ENCODE assay signal across 11 mouse cellular contexts in the genomic region with DNA sequence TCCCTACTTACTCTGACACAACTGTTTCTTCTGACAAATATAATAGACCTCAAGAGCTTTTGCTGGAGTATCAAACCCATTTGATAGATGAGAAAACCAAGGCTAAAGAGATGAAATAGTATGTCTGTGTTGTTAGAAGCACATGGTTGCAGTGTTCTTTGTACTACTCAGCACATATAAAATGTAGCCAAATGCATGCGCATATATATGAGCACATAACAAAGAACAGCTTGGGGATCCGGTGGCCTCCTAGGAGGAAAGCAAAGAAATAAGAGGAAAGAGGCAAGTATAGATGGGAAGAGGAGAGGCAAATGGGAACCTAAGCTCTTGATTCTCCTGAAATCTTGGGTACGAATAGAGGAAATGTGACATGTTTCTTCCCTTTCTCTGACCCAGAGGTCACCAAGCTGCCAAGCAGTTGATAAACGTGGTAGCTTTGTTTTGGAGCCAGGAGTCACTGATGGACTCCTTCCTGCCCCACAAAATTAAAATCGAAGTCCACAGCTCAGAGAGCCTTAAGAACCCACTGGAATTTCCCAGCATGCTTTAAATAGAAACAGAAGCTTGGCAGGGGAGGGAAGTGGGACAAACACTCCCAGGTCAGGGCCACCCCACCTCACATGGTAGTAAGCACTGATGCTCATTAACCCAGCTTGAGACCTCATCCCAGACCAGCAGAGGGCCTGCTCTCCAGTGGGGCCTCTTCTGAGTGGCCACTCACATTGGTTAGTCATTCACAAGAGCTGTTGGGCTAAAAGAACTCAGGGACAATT.
DNase-seq lines count a peak whose midpoint lies in the region; ATAC-seq and TF ChIP-seq lines count a peak whose summit lies in the region.
"Had no signal": no experiment of that assay in that cellular context is flagged by ENCODE, and none has a peak within 500 bp of the region (broad histone marks: within the 10 kb centered on the region; RNA-seq: fewer than 3 reads in every experiment).

No protein-coding gene starts in this region.

- no peaks in the 10 kb centered on the region for H3K9me3 ChIP-seq in hindbrain, embryonic 10.5 days
- H3K9me3 ChIP-seq in hindbrain, embryonic 16.5 days (ENCODE audit: control insufficient read depth, low read length), result no peaks in the 10 kb centered on the region
- no peaks in the 10 kb centered on the region for H3K9me3 ChIP-seq in kidney, embryonic 16.5 days (ENCODE audit: low read length)
- H3K9me3 ChIP-seq: limb, embryonic 12.5 days had no signal

- H3K27me3 ChIP-seq in hindbrain, embryonic 10.5 days (ENCODE audit: insufficient read depth, poor library complexity, severe bottlenecking), result no peaks in the 10 kb centered on the region
- H3K27me3 ChIP-seq in hindbrain, embryonic 16.5 days (replicated peaks; ENCODE audit: control insufficient read depth, insufficient read depth, low read length), result no peaks in the 10 kb centered on the region
- H3K27me3 ChIP-seq in Patski, result no peaks in the 10 kb centered on the region
- H3K27me3 ChIP-seq in kidney, embryonic 16.5 days (ENCODE audit: insufficient read depth, low read length), result no peaks in the 10 kb centered on the region

- peak; percentile 18 for DNase-seq in hindbrain, embryonic 10.5 days (ENCODE audit: low spot score)
- no peak for DNase-seq in Patski (ENCODE audit: low read depth, low spot score)
- DNase-seq in embryo, embryonic 9.5 days (ENCODE audit: extremely low spot score), result peak; percentile 30
- DNase-seq in gastrocnemius, postnatal 4 days (ENCODE audit: low spot score in 2 of 2), result no peak
- DNase-seq in spleen, postnatal 36 days (ENCODE audit: low spot score in 2 of 2), result no peak
- no peak for DNase-seq in left cerebral cortex, postnatal 14 days (ENCODE audit: low spot score in 2 of 2)
- DNase-seq: heart, postnatal 4 days had no signal

- CTCF ChIA-PET in Patski (lab: Charles Lee), result interaction anchor here (0.8 to 1.7 kb wide), 4 partner anchors 10 to 30 kb away, joined by 4 to 6 read pairs (median 4); no protein-coding TSS in a partner anchor

- peak; percentile 28 for TF ChIP-seq CTCF in Patski (IDR thresholded peaks at IDR 0.05)

- H3K9ac ChIP-seq in hindbrain, embryonic 16.5 days (ENCODE audit: low read depth, low read length), result no peak overlapping the region
- H3K9ac ChIP-seq in kidney, embryonic 16.5 days (replicated peaks; ENCODE audit: low read length), result no peak overlapping the region
- H3K9ac ChIP-seq: limb, embryonic 12.5 days had no signal

- ATAC-seq in hindbrain, embryonic 16.5 days, result no peak
- no peak for ATAC-seq in Patski
- ATAC-seq in kidney, embryonic 16.5 days (ENCODE audit: low FRiP score, low TSS enrichment), result peak; percentile 67; the same call in 1 of the 2 replicates

- H3K4me1 ChIP-seq in hindbrain, embryonic 10.5 days (replicated peaks), result peaks cover 14% of the 10 kb centered on the region
- 0 out of 2 replicates have a peak, but pooled peaks cover 2% of the 10 kb centered on the region for H3K4me1 ChIP-seq in hindbrain, embryonic 16.5 days (ENCODE audit: control insufficient read depth, insufficient read depth, low read depth, low read length)
- no peaks in the 10 kb centered on the region for H3K4me1 ChIP-seq in kidney, embryonic 16.5 days (ENCODE audit: insufficient read depth, low read length)

- no peaks in the 10 kb centered on the region for H3K36me3 ChIP-seq in hindbrain, embryonic 10.5 days
- H3K36me3 ChIP-seq in hindbrain, embryonic 16.5 days (ENCODE audit: control insufficient read depth, insufficient read depth, low read length), result no peaks in the 10 kb centered on the region
- no peaks in the 10 kb centered on the region for H3K36me3 ChIP-seq in kidney, embryonic 16.5 days (ENCODE audit: insufficient read depth, low read length)
- H3K36me3 ChIP-seq: limb, embryonic 12.5 days had no signal

- intact Hi-C loops in left cerebral cortex, postnatal 14 days (cut with DNase I), result no loop called here

- H3K27ac ChIP-seq in hindbrain, embryonic 10.5 days, result peak overlapping the region; percentile 83
- no peak overlapping the region for H3K27ac ChIP-seq in hindbrain, embryonic 16.5 days (ENCODE audit: low read depth, low read length)
- no peak overlapping the region for H3K27ac ChIP-seq in kidney, embryonic 16.5 days (ENCODE audit: low read length)
- H3K27ac ChIP-seq: limb, embryonic 12.5 days had no signal

- WGBS in hindbrain, embryonic 10.5 days, result 47% methylated on average over 5 of the region's 5 CpGs
- 32% methylated on average over 5 of the region's 5 CpGs for WGBS in hindbrain, embryonic 16.5 days
- WGBS in kidney, embryonic 16.5 days, result 44% methylated on average over 5 of the region's 5 CpGs

- H3K4me2 ChIP-seq in hindbrain, embryonic 16.5 days (ENCODE audit: low read length), result no peak overlapping the region
- no peak overlapping the region for H3K4me2 ChIP-seq in kidney, embryonic 16.5 days (replicated peaks; ENCODE audit: low read depth, low read length)
- H3K4me2 ChIP-seq: limb, embryonic 12.5 days had no signal

- in situ Hi-C loops in Patski (cut with MboI; ENCODE audit: low pct_unique_long_range_greater_than_20kb), result no loop called here

- POLR2A ChIA-PET in Patski (lab: Charles Lee), result interaction anchor here (0.5 to 0.6 kb wide), 2 partner anchors 18 to 25 kb away, joined by 3 to 5 read pairs; no protein-coding TSS in a partner anchor

- H3K4me3 ChIP-seq in hindbrain, embryonic 10.5 days, result no peak overlapping the region
- H3K4me3 ChIP-seq in hindbrain, embryonic 16.5 days (ENCODE audit: low read length), result no peak overlapping the region
- no peak overlapping the region for H3K4me3 ChIP-seq in kidney, embryonic 16.5 days (ENCODE audit: low read length)
- H3K4me3 ChIP-seq: erythroblast, embryonic 14.5 days; limb, embryonic 12.5 days had no signal

Comparison
In these comparisons a context has a peak if more than half of its experiments do, and no peak if none do; other contexts are left out.
1. DNase-seq: peak in hindbrain, embryonic 10.5 days (single experiment) and embryo, embryonic 9.5 days (single experiment); none in Patski (single experiment), gastrocnemius, postnatal 4 days (0 of 2), spleen, postnatal 36 days (0 of 2) and left cerebral cortex, postnatal 14 days (0 of 2).